Mouse (Mus musculus): Measurements from ENCODE around the gene Gucd1.

GRCm38 (mm10) chr10:75325821-75326220 is 192.0 kb downstream of the Gucd1 start:
- no peak for TF ChIP-seq CTCF (IDR thresholded peaks at IDR 0.05; ENCODE audit: control insufficient read depth, insufficient read depth, low read length)
- TF ChIP-seq POLR2A (IDR thresholded peaks at IDR 0.05; ENCODE audit: borderline replicate concordance, control insufficient read depth, low read depth, low read length): no peak
